Mouse (Mus musculus) right cerebral cortex, postnatal 36 days (tissue): ENCODE data around the gene Mylpf.

ENCODE experiments used
- DNase-seq, 2 experiments: peaks; one replicate each; pipeline ENCODE4 v3.0.0; 2022; ENCODE audit warnings: low spot score in 2 of 2, mixed read lengths in 1 of 2

The Mylpf gene

GRCm38 (mm10) chr7:127259186-127259905 lies 50.7 kb downstream of the Mylpf start:
- no peak for DNase-seq

DNA sequence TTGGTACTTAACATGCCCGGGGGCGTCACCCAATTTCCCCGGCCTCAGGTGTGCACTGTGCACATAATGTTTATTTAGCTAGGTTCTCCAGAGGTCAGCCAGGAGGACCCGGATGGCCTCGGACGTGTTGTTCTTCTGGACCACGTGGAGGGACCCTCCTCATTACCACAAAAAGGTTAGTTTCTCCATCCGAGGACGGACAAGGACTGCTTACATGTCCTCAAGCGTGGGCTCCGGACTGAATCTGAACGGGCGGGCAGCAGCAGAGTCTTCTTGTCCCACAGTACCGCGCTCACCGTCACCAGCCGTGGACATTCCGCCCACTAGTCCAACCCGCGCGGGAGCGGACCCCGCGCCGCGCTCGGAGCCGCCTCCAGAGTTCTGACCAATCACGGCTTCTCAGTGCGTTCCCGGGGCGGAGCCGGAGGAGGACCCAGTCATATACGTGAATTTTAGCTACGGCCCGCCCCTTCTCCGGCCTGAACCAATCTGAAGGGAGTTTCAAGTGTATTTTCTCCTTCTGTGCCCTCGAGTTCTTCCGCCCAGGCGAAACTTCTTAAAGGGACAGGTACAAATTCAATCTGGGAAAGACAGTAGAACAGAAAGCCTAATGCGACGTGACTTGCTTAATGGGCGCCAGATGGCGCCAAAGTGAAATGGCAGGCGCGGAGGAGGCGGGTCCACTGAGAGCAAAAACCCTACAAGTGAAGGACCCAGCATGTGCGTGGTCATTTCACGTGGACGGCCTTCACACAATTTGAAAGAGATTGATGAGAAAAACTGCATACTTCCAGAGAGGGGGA lies 51.8 kb downstream of the Mylpf start, which contains the start of gene Dctpp1:
Gene Dctpp1, minus strand, starts transcription at position 401 of the 803 bp plus-strand sequence.
- DNase-seq, result peak; percentile 98 to 99

GRCm38 (mm10) chr7:127262218-127262961 lies 53.7 kb downstream of the Mylpf start:
- DNase-seq, result no peak

GRCm38 (mm10) chr7:127263526-127263925 lies 54.8 kb downstream of the Mylpf start:
- no peak for DNase-seq
